ENCODE assay signal across 10 mouse cellular contexts in the genomic region with DNA sequence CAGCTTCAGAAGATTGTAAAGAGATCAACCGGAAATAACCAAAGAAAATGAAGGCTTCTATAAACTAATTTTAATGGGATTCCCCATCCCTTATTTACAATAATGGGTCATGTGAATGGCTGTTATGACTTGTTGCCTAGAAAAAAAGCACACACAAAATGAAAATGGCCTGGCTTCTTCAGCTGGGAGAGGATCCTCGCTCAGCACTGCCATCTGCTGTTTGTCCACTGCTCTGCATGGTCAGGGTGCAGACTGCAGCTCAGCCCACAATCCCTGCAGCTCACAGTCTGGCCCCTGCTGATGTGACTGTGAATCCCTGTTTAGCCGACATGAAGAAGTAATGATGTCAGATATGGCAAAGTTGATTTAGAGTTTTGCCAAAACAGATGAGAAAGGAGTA. TPM values are rescaled to one million over a fixed set of nuclear protein-coding genes. Genes with fewer than 3 reads are reported as not detected.
DNase-seq lines count a peak whose midpoint lies in the region; ATAC-seq and TF ChIP-seq lines count a peak whose summit lies in the region.
"Had no signal": no experiment of that assay in that cellular context is flagged by ENCODE, and none has a peak within 500 bp of the region (broad histone marks: within the 10 kb centered on the region; RNA-seq: fewer than 3 reads in every experiment).

No protein-coding gene starts in this region.

- peak; percentile 60 for DNase-seq in liver
- DNase-seq in c-Kit-positive CD71-positive TER-119-positive erythroid progenitor cells, embryonic 14.5 days (ENCODE audit: low spot score): peak; percentile 27
- peak; percentile 74 for DNase-seq in forelimb bud, embryonic 11.5 days (ENCODE audit: low read depth, low spot score)
- DNase-seq in limb, embryonic 14.5 days (ENCODE audit: low spot score): peak; percentile 70
- peak; percentile 57 to 85 for DNase-seq in thymus, postnatal 10 days (ENCODE audit: low spot score in 2 of 2)

- H3K4me2 ChIP-seq in liver, embryonic 12.5 days: no peak overlapping the region
- no peak overlapping the region for H3K4me2 ChIP-seq in limb, embryonic 14.5 days (replicated peaks; ENCODE audit: low read depth, low read length, severe bottlenecking)
- H3K4me2 ChIP-seq: embryonic facial prominence, embryonic 13.5 days; neural tube, embryonic 12.5 days had no signal

- no peak overlapping the region for H3K4me3 ChIP-seq in liver, embryonic 12.5 days
- H3K4me3 ChIP-seq in limb, embryonic 14.5 days (replicated peaks; ENCODE audit: low read length): no peak overlapping the region
- no peak overlapping the region for H3K4me3 ChIP-seq in olfactory bulb, adult 2 months (ENCODE audit: insufficient read depth, low read depth, low read length)
- H3K4me3 ChIP-seq: embryonic facial prominence, embryonic 13.5 days; neural tube, embryonic 12.5 days had no signal

- ATAC-seq in liver, embryonic 12.5 days: no peak
- ATAC-seq in inflammation-experienced regulatory T-cells, adult 6 months: peak; percentile 61
- peak; percentile 53; the same call in 1 of the 2 replicates for ATAC-seq in limb, embryonic 14.5 days (ENCODE audit: low FRiP score, low read depth)

- no peak for TF ChIP-seq POLR2A in limb, embryonic 14.5 days (IDR thresholded peaks at IDR 0.05; ENCODE audit: borderline replicate concordance, extremely low read depth, insufficient read depth, insufficient read length)
- TF ChIP-seq POLR2A in olfactory bulb, adult 2 months (IDR thresholded peaks at IDR 0.05; ENCODE audit: insufficient read depth, low read depth, low read length): no peak

- no peaks in the 10 kb centered on the region for H3K9me3 ChIP-seq in liver, embryonic 12.5 days (replicated peaks)
- H3K9me3 ChIP-seq in limb, embryonic 14.5 days (ENCODE audit: control insufficient read depth, low read length): no peaks in the 10 kb centered on the region
- H3K9me3 ChIP-seq: embryonic facial prominence, embryonic 13.5 days; neural tube, embryonic 12.5 days had no signal

- peaks cover 3% of the 10 kb centered on the region for H3K4me1 ChIP-seq in liver, embryonic 12.5 days
- no peaks in the 10 kb centered on the region for H3K4me1 ChIP-seq in limb, embryonic 14.5 days (ENCODE audit: control insufficient read depth, insufficient read depth, low read length)
- peaks cover 8% of the 10 kb centered on the region for H3K4me1 ChIP-seq in olfactory bulb, adult 2 months (ENCODE audit: control insufficient read depth, insufficient read depth, low read length)
- H3K4me1 ChIP-seq: embryonic facial prominence, embryonic 13.5 days had no signal

- no peak overlapping the region for H3K9ac ChIP-seq in liver, embryonic 12.5 days
- no peak overlapping the region for H3K9ac ChIP-seq in limb, embryonic 14.5 days (ENCODE audit: low read depth, low read length, severe bottlenecking)
- H3K9ac ChIP-seq: embryonic facial prominence, embryonic 13.5 days; neural tube, embryonic 12.5 days had no signal

- TF ChIP-seq CTCF in olfactory bulb, adult 2 months (IDR thresholded peaks at IDR 0.05; ENCODE audit: insufficient read depth, low read depth, low read length): peak; percentile 56

- no peak overlapping the region for H3K27ac ChIP-seq in liver, embryonic 12.5 days
- H3K27ac ChIP-seq in limb, embryonic 14.5 days (replicated peaks; ENCODE audit: low read depth, low read length): no peak overlapping the region
- no peak overlapping the region for H3K27ac ChIP-seq in olfactory bulb, adult 2 months (ENCODE audit: insufficient read depth, low read depth, low read length)
- H3K27ac ChIP-seq: embryonic facial prominence, embryonic 13.5 days; neural tube, embryonic 12.5 days had no signal

- 34% methylated on average over 3 of the region's 3 CpGs for WGBS in liver, embryonic 12.5 days (ENCODE audit: insufficient replicate concordance)
- 43% methylated on average over 3 of the region's 3 CpGs for WGBS in limb, embryonic 14.5 days
- WGBS in olfactory bulb, adult 2 months: 35% methylated on average over 3 of the region's 3 CpGs

- peaks cover 6% of the 10 kb centered on the region; the same call in 1 of the 2 replicates for H3K27me3 ChIP-seq in liver, embryonic 12.5 days (replicated peaks)
- H3K27me3 ChIP-seq in limb, embryonic 14.5 days (ENCODE audit: control insufficient read depth, insufficient read depth, low read length): no peaks in the 10 kb centered on the region
- H3K27me3 ChIP-seq: neural tube, embryonic 12.5 days had no signal

- no peaks in the 10 kb centered on the region for H3K36me3 ChIP-seq in liver, embryonic 12.5 days
- H3K36me3 ChIP-seq in limb, embryonic 14.5 days (ENCODE audit: control insufficient read depth, insufficient read depth, low read length): no peaks in the 10 kb centered on the region
- H3K36me3 ChIP-seq: embryonic facial prominence, embryonic 13.5 days; neural tube, embryonic 12.5 days had no signal

RNA-seq across cellular contexts. Expression of a gene that starts 7.7 kb away (rescaled TPM):
- 0.15 and 0.37 TPM in 2 replicates for polyA plus RNA-seq in liver, embryonic 12.5 days (2016; fragmentation: Nextera tagmentation; extraction: Ambion mirVana)
- polyA plus RNA-seq in inflammation-experienced regulatory T-cells, adult 6 months (2017; shearing (Covaris generic)): 10 to 100 TPM; 15.0 to 67.6 (median 57.7) TPM
- polyA plus RNA-seq in limb, embryonic 14.5 days (2012; rRNA removed): 1.6 and 2.4 TPM in 2 replicates
- polyA plus RNA-seq in limb, embryonic 14.5 days (2014; fragmentation: Nextera tagmentation; extraction: Ambion mirVana): 3.4 and 4.6 TPM in 2 replicates
- polyA plus RNA-seq in olfactory bulb, adult 2 months (2012; ENCODE audit: insufficient read depth, insufficient read length, low replicate concordance, missing spikeins): 452 TPM in 1 of 2 replicates, not detected in the other

RNA-seq across cellular contexts. Expression of a gene that starts 12.1 kb away (rescaled TPM):
- polyA plus RNA-seq in liver, embryonic 12.5 days (2016; fragmentation: Nextera tagmentation; extraction: Ambion mirVana): not detected in 2 replicates
- under 1 TPM in 2 of 3 experiments, not detected in 1; 0.28 to 0.44 TPM for polyA plus RNA-seq in inflammation-experienced regulatory T-cells, adult 6 months (2017; shearing (Covaris generic))
- not detected in 2 replicates for polyA plus RNA-seq in limb, embryonic 14.5 days (2012; rRNA removed)
- polyA plus RNA-seq in limb, embryonic 14.5 days (2014; fragmentation: Nextera tagmentation; extraction: Ambion mirVana): not detected in 2 replicates
- polyA plus RNA-seq in olfactory bulb, adult 2 months (2012; ENCODE audit: insufficient read depth, insufficient read length, low replicate concordance, missing spikeins): not detected in 2 replicates
- polyA plus RNA-seq: embryonic facial prominence, embryonic 13.5 days; neural tube, embryonic 12.5 days had no signal

RNA-seq across cellular contexts. Expression of a gene that starts 25.8 kb away (rescaled TPM):
- 0.11 TPM in 1 of 2 replicates, not detected in the other for polyA plus RNA-seq in liver, embryonic 12.5 days (2016; fragmentation: Nextera tagmentation; extraction: Ambion mirVana)
- polyA plus RNA-seq in inflammation-experienced regulatory T-cells, adult 6 months (2017; shearing (Covaris generic)): 10 to 100 TPM in 2 of 3 experiments, 1 to 10 TPM in 1; 9.3 to 75.1 (median 44.7) TPM
- 2.0 and 2.9 TPM in 2 replicates for polyA plus RNA-seq in limb, embryonic 14.5 days (2012; rRNA removed)
- 4.1 and 4.5 TPM in 2 replicates for polyA plus RNA-seq in limb, embryonic 14.5 days (2014; fragmentation: Nextera tagmentation; extraction: Ambion mirVana)
- polyA plus RNA-seq in olfactory bulb, adult 2 months (2012; ENCODE audit: insufficient read depth, insufficient read length, low replicate concordance, missing spikeins): 508 and 641 TPM in 2 replicates

RNA-seq across cellular contexts. Expression of a gene that starts 41.2 kb away (rescaled TPM):
- 0.07 TPM in 1 of 2 replicates, not detected in the other for polyA plus RNA-seq in liver, embryonic 12.5 days (2016; fragmentation: Nextera tagmentation; extraction: Ambion mirVana)
- not detected for polyA plus RNA-seq in inflammation-experienced regulatory T-cells, adult 6 months (2017; shearing (Covaris generic))
- polyA plus RNA-seq in limb, embryonic 14.5 days (2012; rRNA removed): 0.14 TPM in 2 replicates
- polyA plus RNA-seq in limb, embryonic 14.5 days (2014; fragmentation: Nextera tagmentation; extraction: Ambion mirVana): 0.07 and 0.11 TPM in 2 replicates
- not detected in 2 replicates for polyA plus RNA-seq in olfactory bulb, adult 2 months (2012; ENCODE audit: insufficient read depth, insufficient read length, low replicate concordance, missing spikeins)
- polyA plus RNA-seq: neural tube, embryonic 12.5 days had no signal

RNA-seq across cellular contexts. Expression of a gene that starts 55.9 kb away (rescaled TPM):
- 2.9 and 3.1 TPM in 2 replicates for polyA plus RNA-seq in liver, embryonic 12.5 days (2016; fragmentation: Nextera tagmentation; extraction: Ambion mirVana)
- 10 to 100 TPM in 2 of 3 experiments, 1 to 10 TPM in 1; 4.3 to 76.2 (median 34.9) TPM for polyA plus RNA-seq in inflammation-experienced regulatory T-cells, adult 6 months (2017; shearing (Covaris generic))
- 4.8 and 5.6 TPM in 2 replicates for polyA plus RNA-seq in limb, embryonic 14.5 days (2012; rRNA removed)
- polyA plus RNA-seq in limb, embryonic 14.5 days (2014; fragmentation: Nextera tagmentation; extraction: Ambion mirVana): 7.6 and 8.0 TPM in 2 replicates
- not detected in 2 replicates for polyA plus RNA-seq in olfactory bulb, adult 2 months (2012; ENCODE audit: insufficient read depth, insufficient read length, low replicate concordance, missing spikeins)
